Mouse (Mus musculus) olfactory bulb, adult 2 months (tissue): Measurements from ENCODE around the gene Rbm47. TPM values are rescaled to one million over a fixed set of nuclear protein-coding genes. Genes with fewer than 3 reads are reported as not detected.
"Not testable (repeated sequence)": the region's sequence is repeated elsewhere in the genome, so short reads cannot be mapped to it uniquely, and the experiment has no call there.

ENCODE experiments used
- H3K27ac ChIP-seq: fragments of 200-500 bp; 2 replicates; pipeline ENCODE4 v1.5.1; 2012; ENCODE audit warnings: low read depth, low read length; ENCODE audit not compliant: insufficient read depth
- H3K4me1 ChIP-seq: fragments of 200-500 bp; 2 replicates; pipeline ENCODE4 v1.6.1; 2012; ENCODE audit warnings: low read length; ENCODE audit not compliant: control insufficient read depth, insufficient read depth
- H3K4me3 ChIP-seq: fragments of 200-500 bp; 2 replicates; pipeline ENCODE4 v1.5.1; 2012; ENCODE audit warnings: mild to moderate bottlenecking, low read depth, low read length, moderate library complexity; ENCODE audit not compliant: insufficient read depth
- CTCF ChIP-seq: fragments of 200-500 bp; IDR thresholded peaks from 2 replicates; pipeline ENCODE4 v1.5.1; 2012; ENCODE audit warnings: low read depth, mild to moderate bottlenecking, low read length, moderate library complexity; ENCODE audit not compliant: insufficient read depth
- POLR2A ChIP-seq: fragments of 200-500 bp; IDR thresholded peaks from 2 replicates; pipeline ENCODE4 v1.6.1; 2012; ENCODE audit warnings: mild to moderate bottlenecking, low read depth, low read length, moderate library complexity; ENCODE audit not compliant: insufficient read depth
- WGBS: fragments of 180-500 bp; shearing (Covaris S2); methylation state at CpG from one replicate; pipeline ENCODE4 v1.1.7; 2018; 5-methylcytosine and 5-hydroxymethylcytosine counted together
- polyA plus RNA-seq: library from polyadenylated mRNA; stranded (reverse); fragments of >200 nt; gene quantifications from 2 replicates; pipeline ENCODE4 v1.2.4, GENCODE M21; 2012; ENCODE audit warnings: low replicate concordance; ENCODE audit not compliant: missing spikeins, insufficient read depth, insufficient read length

Gene Rbm47
- polyA plus RNA-seq, 1 experiment, result not detected

DNA sequence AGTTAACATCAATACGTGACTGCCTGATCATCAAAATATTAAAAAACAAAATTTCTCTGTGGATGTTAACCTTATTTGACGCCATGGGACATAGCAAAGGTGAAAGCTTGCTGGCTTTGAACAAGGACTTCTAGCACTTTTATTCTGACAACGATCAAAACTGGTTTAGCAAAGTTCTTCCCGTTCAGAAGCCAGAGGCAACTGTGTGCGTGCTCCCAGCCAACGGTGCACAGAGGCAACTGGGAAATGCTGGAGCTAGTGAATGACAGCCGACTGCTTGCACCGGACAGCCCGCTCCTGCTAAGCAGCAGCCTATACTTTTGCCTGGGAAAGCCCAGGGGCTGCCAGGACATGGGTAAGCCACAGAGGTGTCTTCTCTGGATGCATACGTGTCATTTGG lies 22.4 kb upstream of the Rbm47 start:
- WGBS, result 91% methylated on average over 10 of the region's 10 CpGs
- Histone ChIP-seq H3K4me3 (no peak overlapping the region), H3K27ac (no peak overlapping the region), H3K4me1 (peaks cover 4% of the 10 kb centered on the region)
- TF ChIP-seq POLR2A (no peak), CTCF (no peak)

DNA sequence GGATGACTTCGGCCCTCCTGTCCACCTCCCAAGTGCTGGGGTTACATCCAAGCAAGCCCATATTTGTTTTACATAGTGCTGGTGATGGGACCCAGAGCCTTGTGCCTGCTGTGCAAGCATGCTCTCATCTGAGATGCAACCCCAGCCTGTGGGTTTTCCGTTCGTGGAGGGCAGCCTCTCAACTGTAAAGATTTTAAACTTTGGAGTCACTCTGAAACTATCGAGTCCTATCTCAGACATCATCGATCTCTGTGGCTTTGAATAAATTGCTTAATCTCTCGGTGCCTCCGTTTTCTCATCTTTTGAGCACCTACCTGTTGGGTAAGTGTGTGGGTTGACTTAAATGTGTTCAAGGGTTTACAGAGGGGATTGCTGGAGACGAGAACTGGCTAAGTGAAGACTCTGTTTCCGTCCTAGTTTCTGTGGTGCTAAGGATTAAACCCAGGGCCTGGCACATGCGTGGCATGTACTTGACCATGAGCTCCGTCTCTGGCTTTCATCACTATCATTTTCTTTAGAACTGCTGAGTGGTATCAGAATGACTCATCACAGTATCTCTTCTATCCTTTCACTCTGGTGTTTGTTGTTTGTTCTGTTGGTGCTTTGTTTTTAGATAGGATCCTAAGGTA lies 20.4 kb upstream of the Rbm47 start:
- TF ChIP-seq CTCF (no peak), POLR2A (no peak)
- Histone ChIP-seq H3K4me3 (no peak overlapping the region), H3K4me1 (peaks cover 4% of the 10 kb centered on the region), H3K27ac (no peak overlapping the region)
- 95% methylated on average over 11 of the region's 11 CpGs for WGBS

DNA sequence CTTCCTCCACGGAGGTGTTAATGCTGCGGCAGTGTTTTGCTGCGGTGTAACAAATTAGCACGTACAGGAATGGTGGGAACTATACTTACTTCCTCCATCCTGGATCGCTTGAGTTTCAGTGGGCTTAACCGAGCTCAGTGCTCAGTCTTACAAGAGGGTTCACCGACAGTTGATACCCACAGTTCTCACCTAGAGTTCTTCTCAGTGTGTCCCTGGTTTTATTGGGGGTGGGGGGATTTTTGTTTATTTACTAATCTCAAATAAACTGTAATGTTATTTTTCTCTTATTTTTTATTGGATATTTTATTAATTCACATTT lies 18.2 kb upstream of the Rbm47 start:
- TF ChIP-seq POLR2A (no peak), CTCF (no peak)
- no peak overlapping the region for H3K27ac ChIP-seq

GRCm38 (mm10) chr5:66190481-66191184 lies 17.7 kb upstream of the Rbm47 start:
- peaks cover 4% of the 10 kb centered on the region for H3K4me1 ChIP-seq
- 67% methylated on average over 16 of the region's 16 CpGs for WGBS
- TF ChIP-seq POLR2A (no peak), CTCF (no peak)
- H3K27ac ChIP-seq, result no peak overlapping the region
- H3K4me3 ChIP-seq, result no peak overlapping the region

More for the DNA sequence above, 18.2 kb upstream of the Rbm47 start:
- WGBS, result 60% methylated on average over 7 of the region's 7 CpGs
- peaks cover 4% of the 10 kb centered on the region for H3K4me1 ChIP-seq
- no peak overlapping the region for H3K4me3 ChIP-seq

- not testable (repeated sequence) for H3K4me3 ChIP-seq, H3K4me1 ChIP-seq, H3K27ac ChIP-seq
- WGBS, result 91% methylated on average over 6 of the region's 7 CpGs
These were observed 15.7 kb upstream of the Rbm47 start for GRCm38 (mm10) chr5:66188591-66188990.

DNA sequence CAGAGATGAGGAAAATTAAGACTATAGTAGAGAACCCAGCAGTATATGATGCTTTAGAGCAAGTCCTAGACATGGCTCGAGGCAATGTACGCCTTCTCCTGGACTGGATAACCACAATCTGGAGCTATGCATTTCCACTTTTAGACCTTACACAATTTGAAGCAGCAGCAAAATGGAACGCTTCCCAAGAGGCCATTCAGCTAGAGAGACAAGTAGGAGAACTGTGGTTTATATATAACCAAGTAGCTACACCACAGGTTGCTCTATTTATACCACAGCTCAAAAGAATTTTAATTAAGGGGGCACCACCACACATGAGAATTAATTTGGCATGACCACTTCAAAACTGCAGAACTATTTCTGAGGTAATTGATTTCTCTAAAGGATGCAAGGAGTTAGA lies 9.2 kb upstream of the Rbm47 start:
- H3K4me3 ChIP-seq, result no peak overlapping the region
- TF ChIP-seq CTCF, result no peak
- TF ChIP-seq POLR2A, result no peak
- H3K4me1 ChIP-seq, result no peaks in the 10 kb centered on the region
- 86% methylated on average over 3 of the region's 3 CpGs for WGBS
- H3K27ac ChIP-seq, result no peak overlapping the region

- Histone ChIP-seq H3K4me3 (no peak overlapping the region), H3K27ac (no peak overlapping the region), H3K4me1 (0 out of 2 replicates have a peak, but pooled peaks cover 3% of the 10 kb centered on the region)
- WGBS, result 25% methylated on average over 23 of the region's 23 CpGs
- TF ChIP-seq CTCF (no peak), POLR2A (no peak)
These were observed 1.4 kb upstream of the Rbm47 start for GRCm38 (mm10) chr5:66174160-66174837.

DNA sequence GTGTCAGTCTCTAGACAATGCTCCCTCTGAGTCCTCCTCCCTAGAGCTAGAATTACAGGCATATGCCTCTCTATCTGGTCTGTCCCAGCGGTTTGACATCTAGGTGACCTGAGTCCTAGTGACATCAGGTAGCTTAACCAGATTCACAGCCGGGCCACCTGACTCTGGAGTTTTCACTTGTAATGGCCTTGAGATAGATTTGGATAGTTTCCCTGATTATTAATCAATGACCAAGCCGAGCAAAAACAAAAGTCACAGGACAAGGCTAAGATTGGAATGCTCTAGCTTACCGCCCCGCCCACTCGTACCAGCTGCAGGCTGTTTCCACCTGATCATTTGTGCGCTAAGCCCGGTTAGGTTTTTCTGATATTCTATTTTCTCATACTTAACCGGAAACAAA lies 2.3 kb downstream of the Rbm47 start:
- H3K4me1 ChIP-seq, result 0 out of 2 replicates have a peak, but pooled peaks cover 3% of the 10 kb centered on the region
- no peak overlapping the region for H3K4me3 ChIP-seq
- WGBS, result 75% methylated on average over 9 of the region's 9 CpGs
- no peak overlapping the region for H3K27ac ChIP-seq
- TF ChIP-seq CTCF (no peak), POLR2A (no peak)

DNA sequence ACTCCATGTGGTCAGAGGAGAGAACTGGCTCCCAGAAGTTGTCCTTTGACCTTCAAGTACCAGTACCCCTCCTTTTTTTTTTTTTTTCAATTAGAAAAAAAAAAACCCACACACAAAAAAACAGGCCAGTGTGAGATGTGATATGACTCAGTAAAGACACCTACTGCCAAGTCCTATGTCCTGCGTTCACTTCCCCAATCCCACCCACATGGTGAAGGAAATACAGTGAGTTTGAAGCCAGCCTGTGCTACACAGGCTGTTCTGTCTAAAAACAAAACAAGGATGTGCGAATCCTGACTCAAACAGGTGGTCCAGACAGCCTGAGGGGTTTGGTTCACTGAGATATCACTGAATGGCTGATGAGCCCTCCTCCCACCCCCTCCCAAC lies 3.8 kb downstream of the Rbm47 start:
- Histone ChIP-seq H3K4me3 (no peak overlapping the region), H3K4me1 (0 out of 2 replicates have a peak, but pooled peaks cover under 1% of the 10 kb centered on the region), H3K27ac (no peak overlapping the region)
- TF ChIP-seq POLR2A (no peak), CTCF (no peak)
- 83% methylated on average over 2 of the region's 2 CpGs for WGBS
